Mouse (Mus musculus): ENCODE results near the gene Csn1s2b.
"Not testable (repeated sequence)": the region's sequence is repeated elsewhere in the genome, so short reads cannot be mapped to it uniquely, and the experiment has no call there.

Gene Csn1s2b

DNA sequence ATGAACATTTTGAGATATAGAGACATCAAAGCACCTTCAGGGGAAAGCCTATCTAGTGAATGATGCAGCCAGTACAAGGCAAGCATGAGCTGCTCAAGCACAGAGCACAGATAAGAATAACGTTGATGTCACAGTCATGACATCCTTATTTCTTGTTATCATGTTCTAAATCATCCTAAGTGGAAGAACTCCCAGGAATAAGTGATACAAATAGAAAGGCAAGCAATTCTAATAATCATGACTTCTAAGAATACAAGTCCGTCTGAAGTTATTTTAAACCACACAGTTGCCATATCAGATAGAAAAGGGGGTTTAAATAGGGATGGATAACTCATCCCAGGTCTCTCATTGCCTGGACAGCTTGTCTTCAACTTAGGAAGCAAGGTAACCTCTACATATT, at the start of gene Csn1s2b:
Csn1s2b (plus strand) TSS at position 301 of the 400 bp plus-strand sequence.
- no peak for DNase-seq (ENCODE audit: low spot score in 2 of 2)

DNA sequence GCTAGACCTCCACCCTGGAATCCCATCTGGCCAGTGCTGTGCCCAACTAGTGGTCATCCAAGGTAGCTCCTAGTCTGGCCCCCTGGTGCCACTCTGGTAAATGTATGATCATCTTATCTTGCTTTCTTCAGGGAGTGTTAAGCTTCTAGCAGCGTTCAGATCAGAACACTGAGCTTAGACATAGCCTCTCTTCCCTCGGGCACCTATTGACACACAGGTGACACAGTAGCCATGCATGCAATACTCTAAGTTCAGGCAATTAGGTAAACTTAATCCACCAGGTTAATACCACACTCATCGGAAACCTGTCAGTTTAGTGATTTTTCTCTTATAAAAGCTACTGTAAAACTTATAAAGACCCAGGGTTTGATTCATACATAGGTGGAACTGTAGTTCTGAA, 43.3 kb upstream of the Csn1s2b start:
- no peak for DNase-seq (ENCODE audit: low spot score in 2 of 2)

DNA sequence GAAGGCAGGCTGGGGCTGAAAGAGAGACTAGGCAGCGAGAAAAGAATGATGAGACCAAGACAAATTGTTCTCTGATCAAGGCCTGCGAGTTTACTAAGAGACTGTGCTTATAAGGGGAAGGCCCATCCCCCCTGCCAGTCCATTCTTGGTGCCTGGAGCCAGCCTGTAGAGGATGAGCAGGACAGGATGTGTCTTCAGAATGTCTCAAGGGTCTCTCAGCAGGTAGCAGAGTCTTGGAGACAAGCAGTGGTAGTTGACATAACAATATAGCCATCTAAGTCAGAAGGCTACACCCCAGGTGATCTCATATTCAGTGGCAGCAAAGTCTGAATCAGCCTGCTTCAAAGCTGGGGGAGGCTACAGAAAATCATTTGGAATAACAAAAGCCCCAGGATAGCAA, 35.7 kb upstream of the Csn1s2b start:
- DNase-seq (ENCODE audit: low spot score in 2 of 2): not testable (repeated sequence)

DNA sequence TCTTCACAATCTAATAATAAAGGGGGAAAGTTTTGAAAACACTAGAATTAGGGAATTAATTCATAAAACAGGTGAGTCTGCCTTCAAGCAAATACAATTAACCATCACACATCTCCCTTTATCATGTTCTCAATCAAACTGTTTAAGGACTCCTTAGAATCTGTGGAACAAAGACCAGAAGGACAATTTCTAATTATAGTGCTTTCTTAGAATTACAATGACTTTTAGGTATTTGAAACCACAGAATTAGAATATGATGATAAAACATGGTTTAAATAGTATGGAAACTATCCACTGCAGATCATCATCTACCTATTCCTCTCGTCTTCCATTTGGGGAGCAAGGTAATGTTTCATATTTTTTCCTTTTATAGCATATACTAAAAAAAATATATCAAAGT, 33.6 kb upstream of the Csn1s2b start, which contains the start of gene Csn1s2a:
Csn1s2a (plus strand) TSS at position 301 of the 400 bp plus-strand sequence.
- DNase-seq (ENCODE audit: low spot score in 2 of 2): no peak

DNA sequence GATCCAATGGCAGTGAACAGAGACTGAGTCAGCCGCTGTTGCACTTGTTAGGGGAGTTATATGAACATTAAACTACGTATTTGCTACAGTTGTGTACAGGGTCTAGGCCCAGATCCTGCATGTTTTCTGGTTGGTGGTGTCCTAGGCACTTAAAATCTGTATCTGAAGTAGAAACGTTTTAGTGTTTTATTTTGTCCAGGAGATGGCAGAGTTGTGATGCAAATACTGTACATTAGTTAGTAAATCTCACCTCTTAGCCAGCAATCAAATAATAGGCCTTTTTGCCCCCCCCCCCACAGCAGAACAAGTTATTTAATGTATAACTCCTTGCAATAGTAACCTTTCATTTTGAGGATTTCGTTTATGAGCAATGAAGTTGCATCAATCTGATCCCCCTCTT, 25.2 kb upstream of the Csn1s2b start:
- no peak for DNase-seq (ENCODE audit: low spot score in 2 of 2)

DNA sequence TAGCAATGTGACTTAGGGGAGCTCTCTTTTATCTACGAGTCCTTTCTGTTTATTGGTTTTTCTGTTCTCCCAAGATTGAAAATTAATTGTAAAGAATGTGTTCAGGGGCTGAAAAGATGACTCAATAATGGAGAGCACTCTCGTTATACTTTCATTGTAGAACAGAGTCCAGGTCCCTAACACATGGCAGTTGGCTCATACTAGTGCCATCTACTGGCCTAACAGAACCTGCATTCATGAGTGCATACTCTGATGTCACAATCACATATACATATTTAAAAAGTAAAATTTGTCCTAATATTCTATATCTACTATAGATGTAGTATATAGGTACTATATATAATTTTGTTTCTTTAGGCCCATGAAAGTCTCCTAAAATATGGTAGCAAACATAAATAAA, 1.4 kb downstream of the Csn1s2b start:
- no peak for DNase-seq (ENCODE audit: low spot score in 2 of 2)

DNA sequence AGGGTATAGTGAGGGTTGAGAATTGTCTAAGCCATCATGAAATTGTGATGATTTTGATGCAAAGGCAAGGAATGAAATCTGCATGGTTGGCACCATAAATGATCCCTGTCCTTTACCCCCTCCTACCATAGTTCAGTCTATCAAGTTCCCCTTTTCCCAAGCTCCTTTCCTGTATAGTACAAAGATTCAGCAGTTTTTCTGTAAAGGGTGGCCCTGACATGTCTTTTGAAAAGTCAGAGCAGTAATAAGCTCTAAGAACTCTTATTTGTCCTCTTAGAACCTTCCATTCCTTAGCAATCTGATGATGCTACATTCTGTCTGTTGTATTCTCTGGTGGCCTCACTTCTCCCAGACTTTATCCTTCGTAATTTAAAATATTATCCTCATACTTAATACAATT, 17.5 kb downstream of the Csn1s2b start, which contains the start of gene Prr27:
Prr27 (plus strand) TSS at position 301 of the 400 bp plus-strand sequence.
- no peak for DNase-seq (ENCODE audit: low spot score in 2 of 2)

DNA sequence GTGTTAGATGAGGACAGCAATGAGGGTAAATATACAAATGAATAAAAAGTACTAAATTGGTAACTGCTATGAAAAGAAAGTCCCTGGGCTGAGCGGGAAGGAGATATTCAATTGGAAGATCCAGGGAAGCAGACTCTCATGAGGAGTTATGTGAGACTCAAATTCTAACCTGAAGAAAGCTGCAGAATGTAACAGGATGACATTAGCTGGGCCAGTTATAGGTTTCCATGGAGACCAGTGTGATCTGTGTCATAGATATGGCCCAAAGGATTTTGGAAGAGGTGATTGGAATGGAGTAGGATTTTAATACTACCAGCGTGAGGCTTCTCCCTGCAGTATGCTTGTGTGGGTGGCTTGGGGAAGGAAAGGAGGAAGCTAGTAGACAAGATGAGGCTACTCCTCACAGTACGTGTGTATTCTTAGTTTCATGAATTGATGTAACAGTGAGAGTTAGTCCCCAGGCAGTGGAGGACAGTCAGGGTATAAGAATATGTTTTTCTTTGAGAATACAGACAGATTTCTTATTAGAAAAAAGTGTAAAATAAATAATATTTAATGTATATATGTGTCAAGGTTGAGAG, 47.3 kb downstream of the Csn1s2b start:
- DNase-seq (ENCODE audit: low spot score in 2 of 2): no peak

DNA sequence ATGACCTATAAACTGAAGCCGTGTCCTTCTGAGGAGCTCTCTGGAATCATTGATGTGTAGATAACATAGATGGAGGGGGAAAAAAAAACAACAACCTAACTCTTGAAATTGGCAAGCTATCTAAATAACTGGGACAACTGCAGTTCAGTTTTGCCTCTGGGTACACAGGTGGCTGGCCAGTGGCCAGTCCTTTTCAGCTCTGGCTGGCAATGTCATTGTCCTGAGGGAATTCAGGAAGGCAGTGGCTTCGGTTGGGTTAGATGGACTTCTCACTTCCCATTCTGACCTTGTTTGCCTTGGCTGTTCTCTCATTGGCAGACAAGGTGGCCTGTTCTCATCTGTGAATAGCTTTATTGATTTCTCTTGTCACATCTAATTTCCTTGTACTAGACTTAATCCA, 62.2 kb downstream of the Csn1s2b start:
- peak in 1 of 2 experiments; percentile 18 for DNase-seq (ENCODE audit: low spot score in 2 of 2)

DNA sequence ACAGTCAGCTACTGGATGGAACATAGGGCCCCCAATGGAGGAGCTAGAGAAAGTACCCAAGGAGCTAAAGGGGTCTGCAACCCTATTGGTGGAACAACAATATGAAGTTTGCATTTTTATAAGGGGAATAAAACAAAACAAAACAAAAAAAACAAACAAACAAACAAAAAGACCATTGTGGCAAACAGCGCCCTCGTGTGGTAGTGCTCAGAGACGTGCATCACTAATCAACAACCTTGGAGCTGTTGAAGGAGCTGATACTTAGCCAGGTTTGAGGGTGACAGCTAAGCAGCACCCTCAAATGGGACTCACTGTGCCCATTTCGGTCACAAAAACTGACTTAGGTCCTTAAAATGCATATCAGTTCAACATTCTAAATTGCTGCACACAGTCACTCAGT, 63.5 kb downstream of the Csn1s2b start:
- DNase-seq (ENCODE audit: low spot score in 2 of 2): no peak
